Mouse (Mus musculus): ENCODE data around the gene Bmt2. TPM values are rescaled to one million over a fixed set of nuclear protein-coding genes. Genes with fewer than 3 reads are reported as not detected.

Bmt2 gene
- polyA plus RNA-seq, 1 experiment from 2014 or later, result 3.4 TPM

DNA sequence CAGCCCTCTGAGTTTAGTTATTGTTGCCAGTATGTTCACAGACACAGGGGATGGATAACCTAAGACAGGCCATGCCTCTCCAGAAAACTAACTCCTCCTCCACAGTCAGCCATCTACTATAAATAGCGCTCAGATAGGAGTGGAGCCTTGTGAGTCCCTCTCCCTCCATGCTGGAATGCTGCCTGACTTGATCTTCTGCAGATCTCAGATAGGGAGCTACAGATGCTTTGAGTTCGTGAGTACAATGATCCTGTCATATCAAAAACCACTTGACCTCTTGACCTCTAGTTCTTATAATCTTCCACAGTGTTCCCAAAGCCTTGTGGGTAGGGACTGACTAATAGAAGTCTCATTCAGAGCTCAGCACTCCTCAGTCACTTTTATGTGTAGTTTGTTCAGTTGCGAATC, 41.2 kb downstream of the Bmt2 start:
- WGBS (ENCODE audit: insufficient replicate concordance), result 59% methylated on average over 3 of the region's 3 CpGs

GRCm38 (mm10) chr6:13632571-13632970, 45.2 kb downstream of the Bmt2 start:
- Histone ChIP-seq H3K4me1 (ENCODE audit: control insufficient read depth, low read depth, low read length) (no peaks in the 10 kb centered on the region), H3K9ac (ENCODE audit: low read depth, low read length) (no peak overlapping the region), H3K9me3 (replicated peaks; ENCODE audit: control insufficient read depth, low read length) (no peaks in the 10 kb centered on the region), H3K27ac (ENCODE audit: low read length) (no peak overlapping the region), H3K4me2 (ENCODE audit: low read depth, low read length) (no peak overlapping the region), H3K27me3 (ENCODE audit: control insufficient read depth, insufficient read depth, low read depth, low read length) (no peaks in the 10 kb centered on the region), H3K4me3 (ENCODE audit: low read depth, low read length) (no peak overlapping the region), H3K36me3 (ENCODE audit: control insufficient read depth, insufficient read depth) (no peaks in the 10 kb centered on the region)
- WGBS (ENCODE audit: insufficient replicate concordance), result 69% methylated on average over 1 of the region's 1 CpGs
- ATAC-seq (ENCODE audit: low read depth), result no peak

More for the DNA sequence above, 41.2 kb downstream of the Bmt2 start:
- no peak overlapping the region for H3K9ac ChIP-seq (ENCODE audit: low read depth, low read length)
- 0 out of 2 replicates have a peak, but pooled peaks have one; percentile 7 for ATAC-seq (ENCODE audit: low read depth)
- no peak overlapping the region for H3K4me2 ChIP-seq (ENCODE audit: low read depth, low read length)
- H3K4me3 ChIP-seq (ENCODE audit: low read depth, low read length), result no peak overlapping the region
- no peak overlapping the region for H3K27ac ChIP-seq (ENCODE audit: low read length)
- H3K9me3 ChIP-seq (replicated peaks; ENCODE audit: control insufficient read depth, low read length), result no peaks in the 10 kb centered on the region
- no peaks in the 10 kb centered on the region for H3K27me3 ChIP-seq (ENCODE audit: control insufficient read depth, insufficient read depth, low read depth, low read length)
- no peaks in the 10 kb centered on the region for H3K36me3 ChIP-seq (ENCODE audit: control insufficient read depth, insufficient read depth)
- no peaks in the 10 kb centered on the region for H3K4me1 ChIP-seq (ENCODE audit: control insufficient read depth, low read depth, low read length)

GRCm38 (mm10) chr6:13630607-13631006, 47.2 kb downstream of the Bmt2 start:
- no peaks in the 10 kb centered on the region for H3K36me3 ChIP-seq (ENCODE audit: control insufficient read depth, insufficient read depth)
- H3K4me1 ChIP-seq (ENCODE audit: control insufficient read depth, low read depth, low read length), result no peaks in the 10 kb centered on the region
- H3K4me2 ChIP-seq (ENCODE audit: low read depth, low read length), result no peak overlapping the region
- ATAC-seq (ENCODE audit: low read depth), result no peak
- H3K9me3 ChIP-seq (replicated peaks; ENCODE audit: control insufficient read depth, low read length), result no peaks in the 10 kb centered on the region
- H3K4me3 ChIP-seq (ENCODE audit: low read depth, low read length), result no peak overlapping the region
- H3K9ac ChIP-seq (ENCODE audit: low read depth, low read length), result no peak overlapping the region
- H3K27me3 ChIP-seq (ENCODE audit: control insufficient read depth, insufficient read depth, low read depth, low read length), result no peaks in the 10 kb centered on the region
- WGBS (ENCODE audit: insufficient replicate concordance), result 61% methylated on average over 2 of the region's 2 CpGs
- H3K27ac ChIP-seq (ENCODE audit: low read length), result no peak overlapping the region

DNA sequence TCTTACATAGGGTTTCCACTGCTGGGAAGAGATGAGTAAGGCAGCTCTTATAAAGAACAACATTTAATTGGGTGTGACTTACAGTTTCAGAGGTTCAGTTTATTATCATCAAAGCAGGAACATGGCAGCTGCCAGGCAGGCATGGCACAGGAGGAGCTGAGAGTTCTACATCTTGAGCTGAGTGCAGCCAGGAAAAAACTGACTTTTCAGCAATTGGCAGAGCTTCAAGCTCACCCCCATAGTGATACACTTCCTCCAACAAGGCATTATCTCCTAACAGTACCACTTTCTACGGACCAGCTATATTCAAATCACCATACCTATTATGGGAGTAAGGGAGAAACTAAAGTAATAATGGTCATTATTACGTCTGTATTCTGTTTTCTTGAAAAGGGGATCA, 58.1 kb downstream of the Bmt2 start:
- no peak for ATAC-seq (ENCODE audit: low read depth)
- H3K9ac ChIP-seq (ENCODE audit: low read depth, low read length), result no peak overlapping the region
- no peak overlapping the region for H3K4me3 ChIP-seq (ENCODE audit: low read depth, low read length)
- 50% methylated on average over 2 of the region's 2 CpGs for WGBS (ENCODE audit: insufficient replicate concordance)
- H3K27me3 ChIP-seq (ENCODE audit: control insufficient read depth, insufficient read depth, low read depth, low read length), result no peaks in the 10 kb centered on the region
- H3K36me3 ChIP-seq (ENCODE audit: control insufficient read depth, insufficient read depth), result no peaks in the 10 kb centered on the region
- no peaks in the 10 kb centered on the region for H3K4me1 ChIP-seq (ENCODE audit: control insufficient read depth, low read depth, low read length)
- no peak overlapping the region for H3K4me2 ChIP-seq (ENCODE audit: low read depth, low read length)
- H3K9me3 ChIP-seq (replicated peaks; ENCODE audit: control insufficient read depth, low read length), result no peaks in the 10 kb centered on the region
- no peak overlapping the region for H3K27ac ChIP-seq (ENCODE audit: low read length)

DNA sequence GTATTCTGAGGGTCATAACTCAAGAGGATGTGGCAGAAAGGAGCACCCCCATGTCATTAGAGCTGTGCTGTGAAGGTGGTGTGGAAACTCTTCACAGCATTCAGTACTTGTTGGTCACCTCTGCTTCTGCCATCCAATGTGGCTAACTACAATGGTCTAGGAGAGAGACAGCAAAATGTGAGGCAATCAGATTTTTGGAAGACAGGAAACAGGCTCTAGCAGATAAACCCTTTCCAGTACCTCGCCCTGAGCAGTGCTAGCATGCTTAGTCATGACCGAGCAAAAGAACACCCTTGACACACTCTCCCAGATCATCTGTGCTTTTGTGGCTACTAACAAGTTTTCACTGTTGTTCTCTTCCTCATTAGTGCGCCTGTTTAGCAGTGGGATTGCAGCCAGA, 60.7 kb downstream of the Bmt2 start:
- no peaks in the 10 kb centered on the region for H3K36me3 ChIP-seq (ENCODE audit: control insufficient read depth, insufficient read depth)
- 21% methylated on average over 3 of the region's 3 CpGs for WGBS (ENCODE audit: insufficient replicate concordance)
- no peak overlapping the region for H3K4me3 ChIP-seq (ENCODE audit: low read depth, low read length)
- peak; percentile 45; the same call in 1 of the 2 replicates for ATAC-seq (ENCODE audit: low read depth)
- H3K4me1 ChIP-seq (ENCODE audit: control insufficient read depth, low read depth, low read length), result no peaks in the 10 kb centered on the region
- H3K27ac ChIP-seq (ENCODE audit: low read length), result no peak overlapping the region
- no peak overlapping the region for H3K9ac ChIP-seq (ENCODE audit: low read depth, low read length)
- no peaks in the 10 kb centered on the region for H3K9me3 ChIP-seq (replicated peaks; ENCODE audit: control insufficient read depth, low read length)
- H3K4me2 ChIP-seq (ENCODE audit: low read depth, low read length), result no peak overlapping the region
- H3K27me3 ChIP-seq (ENCODE audit: control insufficient read depth, insufficient read depth, low read depth, low read length), result no peaks in the 10 kb centered on the region

DNA sequence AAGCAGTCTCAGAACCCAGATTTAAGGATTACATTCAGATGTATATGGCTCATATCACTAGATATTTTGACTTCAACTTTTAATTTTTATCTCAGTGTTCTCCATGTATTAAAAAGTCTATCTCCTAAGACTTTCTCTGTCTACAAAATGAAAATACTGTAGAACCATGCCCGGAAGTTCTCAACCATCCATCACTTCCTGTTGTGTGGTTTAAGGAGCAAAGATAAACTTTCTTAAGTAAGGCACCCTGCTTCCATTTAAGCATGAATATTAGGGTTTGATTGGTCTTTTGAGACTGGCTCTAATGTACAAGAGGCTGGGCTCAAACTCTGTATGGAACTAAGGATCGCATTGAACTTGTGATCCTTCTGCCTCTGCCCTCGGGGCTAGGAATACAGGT, 63.2 kb downstream of the Bmt2 start:
- ATAC-seq (ENCODE audit: low read depth), result no peak
- WGBS (ENCODE audit: insufficient replicate concordance), result 42% methylated on average over 3 of the region's 3 CpGs

DNA sequence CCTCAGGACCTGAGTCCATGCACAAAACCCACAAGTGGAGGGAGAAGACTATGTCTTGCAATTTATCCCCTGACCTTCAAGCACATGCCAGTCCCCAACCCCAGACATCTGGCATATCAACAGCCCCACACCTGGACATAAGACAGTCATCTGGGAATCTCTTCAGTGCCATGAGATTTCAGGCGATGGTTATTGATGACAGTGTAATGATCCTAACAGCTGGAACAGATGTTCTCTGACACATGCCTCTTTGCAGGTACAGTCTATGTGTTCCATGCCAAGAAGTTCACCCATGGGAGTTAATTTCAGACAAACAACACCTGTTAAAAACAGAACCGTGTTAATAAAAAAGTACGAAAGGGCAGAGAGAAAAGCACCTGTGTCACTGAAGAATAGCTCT, 64.1 kb downstream of the Bmt2 start:
- Histone ChIP-seq H3K4me1 (ENCODE audit: control insufficient read depth, low read depth, low read length) (no peaks in the 10 kb centered on the region; the same call in none of the 2 replicates), H3K4me3 (ENCODE audit: low read depth, low read length) (no peak overlapping the region), H3K4me2 (ENCODE audit: low read depth, low read length) (no peak overlapping the region), H3K27me3 (ENCODE audit: control insufficient read depth, insufficient read depth, low read depth, low read length) (no peaks in the 10 kb centered on the region), H3K36me3 (ENCODE audit: control insufficient read depth, insufficient read depth) (no peaks in the 10 kb centered on the region), H3K9ac (ENCODE audit: low read depth, low read length) (no peak overlapping the region), H3K27ac (ENCODE audit: low read length) (no peak overlapping the region), H3K9me3 (replicated peaks; ENCODE audit: control insufficient read depth, low read length) (no peaks in the 10 kb centered on the region)
- WGBS (ENCODE audit: insufficient replicate concordance), result 62% methylated on average over 3 of the region's 3 CpGs
- no peak for ATAC-seq (ENCODE audit: low read depth)

More for the DNA sequence above, 63.2 kb downstream of the Bmt2 start:
- Histone ChIP-seq H3K4me3 (ENCODE audit: low read depth, low read length) (no peak overlapping the region), H3K9me3 (replicated peaks; ENCODE audit: control insufficient read depth, low read length) (no peaks in the 10 kb centered on the region), H3K27ac (ENCODE audit: low read length) (no peak overlapping the region), H3K9ac (ENCODE audit: low read depth, low read length) (no peak overlapping the region), H3K4me1 (ENCODE audit: control insufficient read depth, low read depth, low read length) (no peaks in the 10 kb centered on the region), H3K4me2 (ENCODE audit: low read depth, low read length) (no peak overlapping the region), H3K36me3 (ENCODE audit: control insufficient read depth, insufficient read depth) (no peaks in the 10 kb centered on the region), H3K27me3 (ENCODE audit: control insufficient read depth, insufficient read depth, low read depth, low read length) (no peaks in the 10 kb centered on the region)

- Histone ChIP-seq H3K27ac (ENCODE audit: low read length) (no peak overlapping the region), H3K36me3 (ENCODE audit: control insufficient read depth, insufficient read depth) (no peaks in the 10 kb centered on the region), H3K9me3 (replicated peaks; ENCODE audit: control insufficient read depth, low read length) (no peaks in the 10 kb centered on the region), H3K4me3 (ENCODE audit: low read depth, low read length) (no peak overlapping the region), H3K4me2 (ENCODE audit: low read depth, low read length) (no peak overlapping the region), H3K4me1 (ENCODE audit: control insufficient read depth, low read depth, low read length) (peaks cover 13% of the 10 kb centered on the region), H3K9ac (ENCODE audit: low read depth, low read length) (no peak overlapping the region), H3K27me3 (ENCODE audit: control insufficient read depth, insufficient read depth, low read depth, low read length) (no peaks in the 10 kb centered on the region)
- WGBS (ENCODE audit: insufficient replicate concordance), result 49% methylated on average over 2 of the region's 2 CpGs
- ATAC-seq (ENCODE audit: low read depth), result no peak
Measured at GRCm38 (mm10) chr6:13610869-13611268, 66.9 kb downstream of the Bmt2 start.

DNA sequence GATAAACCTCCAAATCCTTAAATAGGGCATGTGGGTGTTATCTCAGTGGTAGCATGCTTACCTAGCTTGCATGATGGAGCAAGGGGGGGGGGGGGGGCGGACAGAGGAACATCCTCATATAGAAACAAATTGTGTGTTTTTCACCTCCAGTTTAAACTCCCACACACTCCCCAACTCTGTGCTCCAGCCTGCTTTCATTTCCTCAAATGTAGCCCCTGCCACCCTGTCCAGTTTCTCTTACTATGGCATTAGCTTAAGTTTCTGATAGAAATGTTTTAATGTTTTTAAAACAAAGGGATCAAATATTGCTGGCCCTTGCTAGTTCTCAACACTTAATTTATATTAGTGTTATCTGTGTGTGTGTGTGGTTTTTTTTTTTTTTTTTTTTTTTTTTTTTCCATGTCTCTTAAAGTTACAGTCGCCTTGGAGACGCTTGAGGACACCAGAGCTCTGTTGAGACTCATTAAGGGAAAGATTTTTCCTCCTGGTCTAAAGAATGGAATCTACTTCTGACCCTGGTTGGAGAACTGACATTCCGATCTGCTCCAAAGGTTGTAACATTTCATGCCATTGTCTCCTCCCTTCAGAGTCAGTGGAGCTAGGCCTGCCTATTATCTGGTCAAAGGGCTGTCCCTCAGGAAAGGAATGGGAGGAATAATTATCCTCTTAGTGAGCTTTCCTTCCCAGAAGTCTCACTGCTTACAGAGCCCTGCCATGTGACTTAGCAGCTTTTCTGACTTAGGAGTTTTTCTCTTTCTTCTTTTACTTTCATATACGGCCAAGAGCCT, 68.2 kb downstream of the Bmt2 start:
- WGBS (ENCODE audit: insufficient replicate concordance), result 64% methylated on average over 5 of the region's 5 CpGs

More for the DNA sequence above, 68.2 kb downstream of the Bmt2 start:
- H3K36me3 ChIP-seq (ENCODE audit: control insufficient read depth, insufficient read depth), result no peaks in the 10 kb centered on the region
- no peak overlapping the region for H3K9ac ChIP-seq (ENCODE audit: low read depth, low read length)
- no peak overlapping the region for H3K27ac ChIP-seq (ENCODE audit: low read length)
- H3K4me1 ChIP-seq (ENCODE audit: control insufficient read depth, low read depth, low read length), result peaks cover 13% of the 10 kb centered on the region
- no peak overlapping the region for H3K4me2 ChIP-seq (ENCODE audit: low read depth, low read length)
- no peak overlapping the region for H3K4me3 ChIP-seq (ENCODE audit: low read depth, low read length)
- H3K27me3 ChIP-seq (ENCODE audit: control insufficient read depth, insufficient read depth, low read depth, low read length), result no peaks in the 10 kb centered on the region
- no peaks in the 10 kb centered on the region for H3K9me3 ChIP-seq (replicated peaks; ENCODE audit: control insufficient read depth, low read length)
- no peak for ATAC-seq (ENCODE audit: low read depth)
